Mouse (Mus musculus): ENCODE data around the gene Zpbp2. TPM values are rescaled to one million over a fixed set of nuclear protein-coding genes. Genes with fewer than 3 reads are reported as not detected.

Zpbp2 gene
- polyA plus RNA-seq, 1 experiment, result 0.20 TPM

DNA sequence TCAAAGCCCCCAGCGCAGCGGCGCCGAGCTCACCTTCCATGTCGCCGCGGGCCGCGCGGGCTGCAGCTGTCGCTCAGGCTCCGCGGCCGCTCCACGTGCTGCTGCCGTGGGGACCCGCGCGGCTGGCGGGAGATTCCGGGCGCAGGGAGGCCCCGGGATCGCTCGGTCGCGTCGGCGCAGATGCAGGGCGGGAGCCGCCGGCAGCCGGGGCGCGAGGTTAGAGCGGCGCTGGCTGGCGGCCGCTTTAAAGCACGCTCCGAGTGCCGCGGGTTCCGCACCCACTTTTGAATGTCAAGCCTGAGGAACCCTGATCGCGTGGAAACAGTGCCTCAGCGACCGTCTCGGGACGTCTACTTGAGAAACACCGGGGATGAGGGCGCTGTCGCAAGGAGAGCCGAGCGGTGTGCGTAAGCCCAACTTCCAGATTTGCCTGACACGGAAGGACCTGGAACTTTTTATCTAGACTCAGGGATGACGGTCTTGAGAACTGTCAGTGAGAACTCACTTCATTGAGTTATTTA lies 5.1 kb upstream of the Zpbp2 start, which contains the start of gene Ikzf3:
TSS of gene Ikzf3 (minus strand) at position 321 of the 521 bp plus-strand sequence.
- TF ChIP-seq POLR2A (IDR thresholded peaks at IDR 0.05; ENCODE audit: borderline replicate concordance, insufficient read depth, low read length) (no peak), CTCF (IDR thresholded peaks at IDR 0.05; ENCODE audit: borderline replicate concordance, insufficient read depth, low read depth, low read length) (no peak)
- DNase-seq, result peak; percentile 12 to 34
- H3K27me3 ChIP-seq (ENCODE audit: control insufficient read depth, insufficient read depth, low read length), result peaks cover 5% of the 10 kb centered on the region; the same call in 1 of the 2 replicates
- no peak within 1 kb of the TSS for H3K27ac ChIP-seq (ENCODE audit: insufficient read depth, low read length)
- H3K4me3 ChIP-seq (replicated peaks; ENCODE audit: insufficient read depth, low read depth, low read length), result peak within 1 kb of the TSS; percentile 30
- no peaks in the 10 kb centered on the region for H3K4me1 ChIP-seq (ENCODE audit: control insufficient read depth, insufficient read depth, low read length)
- 2% methylated on average over 58 of the region's 58 CpGs for WGBS

DNA sequence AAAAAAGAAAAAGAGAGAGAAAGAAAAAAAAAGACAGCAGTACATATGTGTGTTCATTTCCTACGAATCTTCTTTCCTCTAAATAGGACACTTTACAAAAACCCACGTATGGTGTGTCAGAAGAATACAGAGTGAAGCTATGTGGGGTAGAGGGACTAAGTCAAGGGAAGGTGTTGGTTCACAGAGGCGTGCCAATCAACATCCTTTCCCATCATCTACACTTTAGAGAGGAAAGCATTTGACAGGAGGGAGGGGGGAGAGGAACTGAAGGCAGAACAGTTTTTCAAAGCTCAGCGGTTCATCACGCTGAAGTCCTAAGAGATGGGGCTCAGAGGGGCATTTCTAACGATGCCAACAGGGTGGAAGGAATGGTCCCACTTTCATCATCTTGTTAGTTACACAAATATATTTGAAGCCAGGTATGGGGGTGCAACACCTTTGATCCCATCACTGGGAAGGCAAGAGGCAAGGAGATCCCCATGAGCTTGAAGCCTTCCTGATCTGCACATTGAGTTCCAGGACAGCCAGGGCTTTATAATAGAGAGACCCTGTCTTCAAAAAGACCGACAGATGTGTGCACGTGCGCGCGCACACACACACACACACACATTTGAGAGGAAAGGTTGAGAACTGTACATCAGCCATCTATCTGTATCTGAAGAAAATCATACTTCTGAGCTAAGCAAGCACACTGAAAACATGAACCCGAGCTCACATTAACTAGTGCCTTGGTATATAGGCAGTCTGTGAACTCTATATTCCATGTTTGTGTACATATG lies 4.2 kb upstream of the Zpbp2 start:
- no peak overlapping the region for H3K27ac ChIP-seq (ENCODE audit: insufficient read depth, low read length)
- H3K27me3 ChIP-seq (ENCODE audit: control insufficient read depth, insufficient read depth, low read length), result peaks cover 5% of the 10 kb centered on the region; the same call in 1 of the 2 replicates
- H3K4me1 ChIP-seq (ENCODE audit: control insufficient read depth, insufficient read depth, low read length), result no peaks in the 10 kb centered on the region; the same call in 1 of the 2 replicates
- WGBS, result 46% methylated on average over 12 of the region's 12 CpGs
- no peak for DNase-seq
- no peak for TF ChIP-seq CTCF (IDR thresholded peaks at IDR 0.05; ENCODE audit: borderline replicate concordance, insufficient read depth, low read depth, low read length)
- TF ChIP-seq POLR2A (IDR thresholded peaks at IDR 0.05; ENCODE audit: borderline replicate concordance, insufficient read depth, low read length), result no peak
- H3K4me3 ChIP-seq (replicated peaks; ENCODE audit: insufficient read depth, low read depth, low read length), result no peak overlapping the region

DNA sequence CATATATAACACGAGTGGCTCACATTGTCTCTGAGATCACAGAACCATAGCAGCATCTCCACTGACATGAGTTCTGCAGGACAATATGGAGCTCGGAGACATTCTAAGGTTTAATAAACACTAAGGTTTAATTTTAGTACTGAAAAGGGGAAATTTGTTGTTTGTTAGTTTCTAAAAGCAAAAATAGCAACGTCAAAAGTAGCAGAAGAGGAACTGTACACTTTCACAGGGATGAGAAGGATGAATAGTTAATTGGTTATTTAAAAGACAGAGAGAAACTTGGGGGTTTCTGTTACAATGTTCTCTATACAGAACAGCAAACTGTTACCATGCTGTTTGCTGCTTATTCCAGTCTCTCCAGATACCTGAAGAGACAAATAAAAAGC lies 3.6 kb upstream of the Zpbp2 start:
- no peak for DNase-seq
- no peak for TF ChIP-seq CTCF (IDR thresholded peaks at IDR 0.05; ENCODE audit: borderline replicate concordance, insufficient read depth, low read depth, low read length)
- no peak for TF ChIP-seq POLR2A (IDR thresholded peaks at IDR 0.05; ENCODE audit: borderline replicate concordance, insufficient read depth, low read length)
- Histone ChIP-seq H3K27me3 (ENCODE audit: control insufficient read depth, insufficient read depth, low read length) (peaks cover 5% of the 10 kb centered on the region; the same call in 1 of the 2 replicates), H3K27ac (ENCODE audit: insufficient read depth, low read length) (no peak overlapping the region), H3K4me3 (replicated peaks; ENCODE audit: insufficient read depth, low read depth, low read length) (no peak overlapping the region), H3K4me1 (ENCODE audit: control insufficient read depth, insufficient read depth, low read length) (no peaks in the 10 kb centered on the region; the same call in 1 of the 2 replicates)
- WGBS, result 54% methylated on average over 3 of the region's 3 CpGs

DNA sequence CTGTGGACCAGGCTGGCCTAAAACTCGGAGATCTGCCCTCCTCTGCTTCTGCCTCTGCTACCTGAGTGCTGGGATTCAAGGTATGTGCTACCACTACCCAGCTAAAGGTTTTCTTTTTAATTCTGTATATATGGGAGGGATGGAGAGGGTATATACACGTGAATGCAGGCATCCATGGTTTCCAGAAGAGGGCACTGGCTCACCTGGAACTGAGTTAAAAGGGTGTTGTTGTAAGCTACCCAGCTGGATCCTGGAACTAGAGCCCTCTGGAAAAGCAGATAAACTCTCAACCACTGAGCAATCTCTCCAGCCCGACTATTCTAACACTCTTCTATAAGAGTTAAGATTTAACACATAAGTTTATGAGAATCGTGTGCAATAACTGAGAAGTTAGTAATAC lies 1.5 kb upstream of the Zpbp2 start:
- WGBS, result 80% methylated on average over 4 of the region's 4 CpGs
- Histone ChIP-seq H3K27ac (ENCODE audit: insufficient read depth, low read length) (no peak overlapping the region), H3K27me3 (ENCODE audit: control insufficient read depth, insufficient read depth, low read length) (peaks cover 4% of the 10 kb centered on the region; the same call in 1 of the 2 replicates), H3K4me3 (replicated peaks; ENCODE audit: insufficient read depth, low read depth, low read length) (no peak overlapping the region), H3K4me1 (ENCODE audit: control insufficient read depth, insufficient read depth, low read length) (no peaks in the 10 kb centered on the region; the same call in 1 of the 2 replicates)
- DNase-seq, result no peak
- TF ChIP-seq POLR2A (IDR thresholded peaks at IDR 0.05; ENCODE audit: borderline replicate concordance, insufficient read depth, low read length) (no peak), CTCF (IDR thresholded peaks at IDR 0.05; ENCODE audit: borderline replicate concordance, insufficient read depth, low read depth, low read length) (no peak)

DNA sequence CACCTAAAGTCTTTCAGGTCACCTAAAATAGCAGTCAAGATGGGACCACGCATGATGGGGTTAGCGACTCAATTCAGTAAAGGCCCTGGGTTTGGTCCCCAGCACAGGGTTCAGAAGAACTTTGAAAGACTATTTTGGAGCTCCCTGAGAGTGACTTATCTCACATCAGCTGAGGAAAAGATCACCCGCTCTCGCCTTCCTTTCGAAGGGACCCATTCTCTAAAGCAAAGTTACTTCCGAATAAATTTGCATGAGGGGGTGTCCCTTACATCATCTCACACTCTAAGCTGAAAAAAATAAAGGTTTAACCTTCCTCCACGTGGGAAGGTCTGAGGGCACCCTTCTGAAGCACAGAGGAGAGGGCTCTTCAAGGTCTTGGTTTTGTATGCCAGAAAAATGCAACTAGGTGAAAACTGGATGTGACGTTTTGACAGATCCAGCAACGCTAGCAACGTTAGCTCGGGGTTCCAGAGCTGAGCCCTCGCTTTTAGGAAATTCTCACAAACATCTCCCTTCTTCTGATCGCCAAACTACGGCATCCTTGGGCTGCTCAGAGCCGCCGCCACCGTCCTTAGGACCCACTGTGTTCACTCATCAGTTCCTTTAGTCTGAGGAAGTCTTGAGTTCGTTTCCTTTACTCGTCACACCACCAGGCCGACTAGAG lies 454 bp upstream of the Zpbp2 start:
- peak overlapping the region; percentile 90 for H3K4me3 ChIP-seq (replicated peaks; ENCODE audit: insufficient read depth, low read depth, low read length)
- DNase-seq, result peak in 1 of 2 experiments; percentile 11
- WGBS, result 19% methylated on average over 20 of the region's 20 CpGs
- no peak overlapping the region for H3K27ac ChIP-seq (ENCODE audit: insufficient read depth, low read length)
- H3K4me1 ChIP-seq (ENCODE audit: control insufficient read depth, insufficient read depth, low read length), result no peaks in the 10 kb centered on the region; the same call in 1 of the 2 replicates
- H3K27me3 ChIP-seq (ENCODE audit: control insufficient read depth, insufficient read depth, low read length), result peaks cover 4% of the 10 kb centered on the region; the same call in 1 of the 2 replicates
- no peak for TF ChIP-seq POLR2A (IDR thresholded peaks at IDR 0.05; ENCODE audit: borderline replicate concordance, insufficient read depth, low read length)

DNA sequence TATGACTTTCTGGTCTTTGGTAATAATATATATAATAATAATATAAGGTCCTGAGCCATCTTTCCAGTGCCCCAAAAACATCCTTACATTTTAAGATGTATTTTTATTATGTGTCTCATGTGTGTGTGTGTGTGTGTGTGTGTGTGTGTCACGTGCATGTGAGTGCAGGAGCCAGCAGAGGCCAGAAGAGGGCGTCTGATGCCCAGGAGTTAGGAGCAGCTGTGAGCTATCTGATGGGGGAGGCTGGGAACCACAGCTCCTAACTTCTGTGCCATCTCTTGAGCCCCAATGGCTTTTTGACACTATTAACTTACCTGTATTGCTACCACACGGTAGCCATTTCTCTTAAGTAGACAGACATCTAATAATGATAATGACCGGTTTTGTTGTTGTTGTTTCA lies 3.1 kb downstream of the Zpbp2 start:
- WGBS, result 91% methylated on average over 4 of the region's 4 CpGs
- Histone ChIP-seq H3K4me1 (ENCODE audit: control insufficient read depth, insufficient read depth, low read length) (no peaks in the 10 kb centered on the region; the same call in 1 of the 2 replicates), H3K4me3 (replicated peaks; ENCODE audit: insufficient read depth, low read depth, low read length) (no peak overlapping the region), H3K27me3 (ENCODE audit: control insufficient read depth, insufficient read depth, low read length) (no peaks in the 10 kb centered on the region), H3K27ac (ENCODE audit: insufficient read depth, low read length) (no peak overlapping the region)
- TF ChIP-seq CTCF (IDR thresholded peaks at IDR 0.05; ENCODE audit: borderline replicate concordance, insufficient read depth, low read depth, low read length), result no peak
- no peak for TF ChIP-seq POLR2A (IDR thresholded peaks at IDR 0.05; ENCODE audit: borderline replicate concordance, insufficient read depth, low read length)
- no peak for DNase-seq

DNA sequence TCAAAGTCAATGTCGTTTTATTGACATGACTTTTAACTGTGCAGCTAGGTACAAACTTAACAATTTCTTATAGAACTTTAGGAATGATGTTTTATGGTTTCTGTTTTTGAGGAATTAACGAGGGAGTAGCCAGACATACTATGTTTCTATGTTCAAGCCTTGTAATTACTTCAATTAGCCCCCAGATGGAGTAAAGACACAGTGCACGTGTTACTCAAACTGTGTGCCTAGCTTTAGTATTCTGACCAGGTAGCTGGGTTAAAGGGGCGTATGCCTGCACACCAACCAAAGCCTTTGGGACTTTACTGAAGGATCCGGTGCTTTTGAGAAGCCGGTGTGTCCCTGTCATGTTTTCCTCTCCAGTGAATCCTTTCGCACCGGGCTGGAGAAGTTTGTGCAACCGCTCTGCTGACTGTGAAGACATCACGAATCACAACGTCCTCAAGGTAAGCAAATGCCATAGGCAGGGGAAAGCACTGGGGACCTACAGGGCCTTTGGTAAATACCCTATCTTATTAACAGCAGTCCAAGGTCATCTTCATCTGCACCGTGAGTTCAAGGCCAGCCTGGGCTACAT lies 4.3 kb downstream of the Zpbp2 start:
- no peak for DNase-seq
- Histone ChIP-seq H3K4me1 (ENCODE audit: control insufficient read depth, insufficient read depth, low read length) (no peaks in the 10 kb centered on the region; the same call in 1 of the 2 replicates), H3K4me3 (replicated peaks; ENCODE audit: insufficient read depth, low read depth, low read length) (no peak overlapping the region), H3K27ac (ENCODE audit: insufficient read depth, low read length) (no peak overlapping the region), H3K27me3 (ENCODE audit: control insufficient read depth, insufficient read depth, low read length) (no peaks in the 10 kb centered on the region)
- WGBS, result 62% methylated on average over 12 of the region's 12 CpGs
- TF ChIP-seq CTCF (IDR thresholded peaks at IDR 0.05; ENCODE audit: borderline replicate concordance, insufficient read depth, low read depth, low read length), result no peak
- no peak for TF ChIP-seq POLR2A (IDR thresholded peaks at IDR 0.05; ENCODE audit: borderline replicate concordance, insufficient read depth, low read length)
